Comparison of ENCODE assay signal across 24 mouse cellular contexts in the genomic region with DNA sequence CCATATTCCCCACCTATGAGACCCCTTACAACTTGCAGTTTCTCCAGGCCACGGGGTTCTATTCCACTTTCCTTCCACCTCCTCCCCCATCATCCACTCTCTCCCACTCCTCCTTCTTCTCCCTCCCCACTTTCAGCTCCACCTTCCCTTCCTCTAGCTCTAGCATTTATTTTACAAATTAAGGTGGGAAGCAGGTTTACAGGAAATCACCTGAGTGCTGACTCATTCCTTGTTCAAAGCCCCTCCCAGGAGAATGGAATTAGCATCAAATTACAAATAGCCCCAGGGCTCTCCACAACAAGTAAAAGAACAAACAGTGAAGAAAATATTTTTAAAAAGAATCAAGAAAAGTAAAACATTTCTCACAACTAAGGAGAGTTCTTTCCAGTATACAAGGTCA.
"Had no signal": no experiment of that assay in that cellular context is flagged by ENCODE, and none has a peak within 500 bp of the region (broad histone marks: within the 10 kb centered on the region; RNA-seq: fewer than 3 reads in every experiment).

No protein-coding gene starts in this region.

- H3K4me3 ChIP-seq: heart, embryonic 13.5 days; heart, embryonic 15.5 days; hindbrain, embryonic 13.5 days; hindbrain, embryonic 15.5 days; kidney, embryonic 15.5 days; limb, embryonic 10.5 days; limb, embryonic 12.5 days; liver, embryonic 13.5 days; liver, embryonic 15.5 days had no signal

- DNase-seq: gastrocnemius, postnatal 14 days; gastrocnemius, postnatal 36 days; heart, adult 18-20 months; heart, postnatal 14 days; heart, postnatal 36 days; kidney, adult 11 months; kidney, adult 2 months; kidney, adult 9 months; kidney, postnatal 14 days; kidney, postnatal 36 days; layer of hippocampus, adult 9-11 months; layer of hippocampus, postnatal 36 days; liver; liver, embryonic 13.5 days had no signal

- H3K36me3 ChIP-seq: heart, embryonic 13.5 days; heart, embryonic 15.5 days; hindbrain, embryonic 13.5 days; hindbrain, embryonic 15.5 days; kidney, embryonic 15.5 days; limb, embryonic 10.5 days; limb, embryonic 12.5 days; liver, embryonic 13.5 days; liver, embryonic 15.5 days had no signal

- H3K27me3 ChIP-seq: heart, embryonic 13.5 days; heart, embryonic 15.5 days; hindbrain, embryonic 15.5 days; kidney, embryonic 15.5 days; limb, embryonic 12.5 days; liver, embryonic 13.5 days; liver, embryonic 15.5 days had no signal

- H3K9me3 ChIP-seq: heart, embryonic 13.5 days; heart, embryonic 15.5 days; hindbrain, embryonic 13.5 days; hindbrain, embryonic 15.5 days; kidney, embryonic 15.5 days; limb, embryonic 10.5 days; limb, embryonic 12.5 days; liver, embryonic 13.5 days; liver, embryonic 15.5 days had no signal

- H3K4me1 ChIP-seq: heart, embryonic 13.5 days; heart, embryonic 15.5 days; hindbrain, embryonic 15.5 days; liver, embryonic 13.5 days; liver, embryonic 15.5 days had no signal

- H3K9ac ChIP-seq: heart, embryonic 13.5 days; heart, embryonic 15.5 days; hindbrain, embryonic 13.5 days; hindbrain, embryonic 15.5 days; kidney, embryonic 15.5 days; limb, embryonic 12.5 days; liver, embryonic 13.5 days; liver, embryonic 15.5 days had no signal

- H3K27ac ChIP-seq: heart, embryonic 13.5 days; heart, embryonic 15.5 days; hindbrain, embryonic 13.5 days; hindbrain, embryonic 15.5 days; hindbrain, postnatal 0 days; kidney, embryonic 15.5 days; kidney, postnatal 0 days; limb, embryonic 10.5 days; limb, embryonic 12.5 days; liver, embryonic 13.5 days; liver, embryonic 15.5 days had no signal
